Mouse (Mus musculus) forebrain, embryonic 10.5 days (tissue): Measurements from ENCODE around the gene Cldn18. TPM values are rescaled to one million over a fixed set of nuclear protein-coding genes. Genes with fewer than 3 reads are reported as not detected.

ENCODE experiments used
- DNase-seq: peaks from one replicate; pipeline ENCODE4 v3.0.0-alpha.2; 2017; ENCODE audit warnings: low spot score; ENCODE audit errors: extremely low spot score
- H3K27ac ChIP-seq: fragments of 300-500 bp; sonication (generic); 2 replicates; pipeline ENCODE4 v1.5.1; 2016; ENCODE audit warnings: mild to moderate bottlenecking
- H3K27me3 ChIP-seq: fragments of 300-500 bp; sonication (generic); 2 replicates; pipeline ENCODE4 v1.6.1; 2016; ENCODE audit warnings: mild to moderate bottlenecking; ENCODE audit not compliant: poor library complexity, severe bottlenecking
- H3K36me3 ChIP-seq: fragments of 300-500 bp; sonication (generic); replicated peaks from 2 replicates; pipeline ENCODE4 v1.6.1; 2016; ENCODE audit warnings: mild to moderate bottlenecking, moderate library complexity
- H3K4me1 ChIP-seq: fragments of 300-500 bp; sonication (generic); 2 replicates; pipeline ENCODE4 v1.6.1; 2016
- H3K4me3 ChIP-seq: fragments of 300-500 bp; sonication (generic); 2 replicates; pipeline ENCODE4 v1.5.1; 2016; ENCODE audit warnings: mild to moderate bottlenecking, moderate library complexity
- H3K9me3 ChIP-seq: fragments of 300-500 bp; sonication (generic); 2 replicates; pipeline ENCODE4 v1.6.1; 2016; ENCODE audit warnings: mild to moderate bottlenecking, moderate library complexity
- WGBS: fragments of 180-500 bp; shearing (Covaris S2); methylation state at CpG from one replicate; pipeline ENCODE4 v1.1.7; 2016; 5-methylcytosine and 5-hydroxymethylcytosine counted together
- polyA plus RNA-seq: library from polyadenylated mRNA; unstranded; fragments of >200 nt; fragmentation: Nextera tagmentation; extraction: Ambion mirVana; gene quantifications from 2 replicates; pipeline ENCODE4 v1.2.1, GENCODE M21; 2016

Cldn18 gene
- polyA plus RNA-seq = 0.16 TPM in 1 of 2 replicates, not detected in the other

DNA sequence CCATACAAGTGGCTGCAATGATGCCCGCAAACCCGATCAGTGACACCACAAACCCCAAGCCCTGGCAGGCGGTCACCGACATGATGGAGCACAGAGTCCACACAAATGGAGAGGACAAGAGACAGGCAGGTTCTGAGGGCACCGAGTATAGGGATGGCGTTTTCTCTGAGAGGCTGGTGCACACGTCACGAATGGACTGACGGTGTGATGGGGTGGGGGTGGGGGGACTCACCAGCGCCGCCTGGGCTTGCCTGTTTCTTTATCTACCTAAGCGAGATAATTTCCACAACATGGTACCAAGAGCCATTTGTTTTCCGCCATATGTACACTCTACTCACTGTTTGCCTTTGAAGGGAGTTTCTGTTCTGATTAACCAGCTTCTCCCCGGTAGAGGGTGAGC lies at the start of gene Cldn18:
Gene Cldn18, minus strand, starts transcription at position 134 of the 400 bp plus-strand sequence.
- no peak within 1 kb of the TSS for H3K4me3 ChIP-seq
- H3K27ac ChIP-seq = no peak within 1 kb of the TSS
- WGBS = 92% methylated on average over 14 of the region's 14 CpGs
- H3K9me3 ChIP-seq = no peaks in the 10 kb centered on the region
- no peak for DNase-seq
- no peaks in the 10 kb centered on the region for H3K36me3 ChIP-seq
- H3K4me1 ChIP-seq = no peaks in the 10 kb centered on the region
- H3K27me3 ChIP-seq = no peaks in the 10 kb centered on the region

- no peak for DNase-seq
- 69% methylated on average over 6 of the region's 6 CpGs for WGBS
- H3K36me3 ChIP-seq = no peaks in the 10 kb centered on the region
- H3K9me3 ChIP-seq = no peaks in the 10 kb centered on the region
- no peak overlapping the region for H3K27ac ChIP-seq
- no peak overlapping the region for H3K4me3 ChIP-seq
- no peaks in the 10 kb centered on the region for H3K4me1 ChIP-seq
- H3K27me3 ChIP-seq = peaks cover under 1% of the 10 kb centered on the region; the same call in 1 of the 2 replicates
Measured at GRCm38 (mm10) chr9:99763530-99763929, 46.5 kb upstream of the Cldn18 start.

- no peaks in the 10 kb centered on the region for H3K36me3 ChIP-seq
- H3K4me3 ChIP-seq = no peak overlapping the region
- H3K27ac ChIP-seq = no peak overlapping the region
- no peaks in the 10 kb centered on the region for H3K9me3 ChIP-seq
- H3K27me3 ChIP-seq = peaks cover 26% of the 10 kb centered on the region
- no peak for DNase-seq
- H3K4me1 ChIP-seq = peaks cover 14% of the 10 kb centered on the region
- 85% methylated on average over 4 of the region's 4 CpGs for WGBS
Measured at GRCm38 (mm10) chr9:99750272-99750671, 33.2 kb upstream of the Cldn18 start.

GRCm38 (mm10) chr9:99748279-99748678 lies 31.2 kb upstream of the Cldn18 start:
- peak overlapping the region; percentile 48; the same call in 1 of the 2 replicates for H3K27ac ChIP-seq
- H3K36me3 ChIP-seq = no peaks in the 10 kb centered on the region
- DNase-seq = no peak
- H3K4me1 ChIP-seq = peaks cover 27% of the 10 kb centered on the region
- WGBS = 81% methylated on average over 1 of the region's 1 CpGs
- H3K27me3 ChIP-seq = peaks cover 26% of the 10 kb centered on the region
- no peak overlapping the region for H3K4me3 ChIP-seq
- H3K9me3 ChIP-seq = no peaks in the 10 kb centered on the region

DNA sequence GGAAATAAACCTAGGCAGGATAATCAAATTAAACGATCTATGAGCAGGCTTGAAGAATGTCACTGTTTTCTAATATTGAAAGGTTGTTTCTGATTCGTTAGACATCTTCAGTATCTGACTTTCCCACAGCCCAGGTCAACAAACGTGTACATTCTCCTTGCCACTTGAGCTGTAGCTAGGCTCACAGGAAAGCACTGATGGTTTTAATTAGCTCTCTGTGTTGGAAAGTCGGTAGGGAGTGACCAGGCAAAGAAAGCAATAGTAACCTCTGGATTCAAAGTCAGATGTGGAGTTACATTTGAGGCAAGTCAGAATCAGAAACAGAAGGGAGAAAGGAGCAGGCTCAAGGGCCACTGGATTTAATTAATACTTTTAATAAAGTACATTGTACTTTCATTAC lies 30.7 kb upstream of the Cldn18 start:
- peaks cover 27% of the 10 kb centered on the region for H3K4me1 ChIP-seq
- no peaks in the 10 kb centered on the region; the same call in 1 of the 2 replicates for H3K9me3 ChIP-seq
- 41% methylated on average over 4 of the region's 4 CpGs for WGBS
- no peak overlapping the region for H3K4me3 ChIP-seq
- H3K27ac ChIP-seq = no peak overlapping the region
- H3K27me3 ChIP-seq = peaks cover 26% of the 10 kb centered on the region
- H3K36me3 ChIP-seq = no peaks in the 10 kb centered on the region
- DNase-seq = no peak

DNA sequence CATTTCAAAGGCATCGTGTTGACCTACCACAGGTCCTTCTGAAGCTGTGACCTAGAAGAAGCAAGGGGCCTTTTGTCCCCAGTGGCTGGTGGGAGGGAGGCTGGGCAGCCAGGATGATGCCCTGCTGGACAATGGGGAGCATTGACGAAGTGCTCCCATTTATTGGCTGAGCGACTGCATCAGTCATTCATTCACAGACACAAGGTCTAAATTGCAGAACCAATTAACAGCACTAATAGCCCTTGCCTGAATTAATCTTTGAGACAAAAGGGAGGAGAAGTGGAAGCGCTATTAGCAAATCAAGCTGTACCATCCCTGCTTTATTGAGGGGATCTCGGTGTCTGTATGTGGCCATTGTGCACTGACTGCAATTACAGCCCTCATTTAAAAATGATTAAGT lies 27.5 kb upstream of the Cldn18 start:
- H3K4me3 ChIP-seq = no peak overlapping the region
- H3K4me1 ChIP-seq = peaks cover 27% of the 10 kb centered on the region
- H3K9me3 ChIP-seq = no peaks in the 10 kb centered on the region; the same call in 1 of the 2 replicates
- no peak for DNase-seq
- WGBS = 47% methylated on average over 5 of the region's 5 CpGs
- H3K27ac ChIP-seq = no peak overlapping the region
- H3K36me3 ChIP-seq = no peaks in the 10 kb centered on the region
- H3K27me3 ChIP-seq = peaks cover 26% of the 10 kb centered on the region

GRCm38 (mm10) chr9:99729943-99730646 lies 13.0 kb upstream of the Cldn18 start:
- Histone ChIP-seq H3K27ac (0 out of 2 replicates have a peak overlapping the region, but pooled peaks have one; percentile 25), H3K4me3 (no peak overlapping the region), H3K9me3 (peaks cover 2% of the 10 kb centered on the region), H3K27me3 (peaks cover 7% of the 10 kb centered on the region; the same call in 1 of the 2 replicates), H3K36me3 (no peaks in the 10 kb centered on the region), H3K4me1 (peaks cover 11% of the 10 kb centered on the region)
- WGBS = 34% methylated on average over 15 of the region's 15 CpGs
- peak; percentile 84 for DNase-seq

- Histone ChIP-seq H3K9me3 (no peaks in the 10 kb centered on the region), H3K27ac (no peak overlapping the region), H3K4me1 (peaks cover 11% of the 10 kb centered on the region), H3K27me3 (peaks cover 7% of the 10 kb centered on the region; the same call in 1 of the 2 replicates), H3K36me3 (no peaks in the 10 kb centered on the region), H3K4me3 (no peak overlapping the region)
- 75% methylated on average over 11 of the region's 11 CpGs for WGBS
- no peak for DNase-seq
Measured at GRCm38 (mm10) chr9:99727819-99728218, 10.8 kb upstream of the Cldn18 start.

DNA sequence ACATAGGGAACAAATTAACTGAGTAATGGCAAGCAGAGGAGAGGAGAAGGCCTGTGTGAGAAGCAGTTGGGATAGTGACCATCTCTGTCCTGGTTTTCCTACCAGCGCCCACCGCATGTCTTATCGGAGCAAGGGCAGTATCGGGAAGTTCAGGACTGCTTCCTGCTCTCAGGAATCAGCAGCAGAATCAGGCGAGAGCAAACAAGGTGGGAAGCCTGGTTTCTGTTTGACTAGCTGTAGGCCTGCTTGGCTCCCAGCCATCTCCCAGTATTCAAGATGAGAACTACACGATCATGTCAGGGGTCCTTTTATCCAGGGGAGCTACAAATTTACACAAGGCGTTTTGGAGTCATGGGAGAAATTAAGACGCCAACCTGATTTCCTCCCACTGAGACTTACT lies 8.2 kb upstream of the Cldn18 start:
- no peak overlapping the region for H3K4me3 ChIP-seq
- no peak for DNase-seq
- H3K36me3 ChIP-seq = no peaks in the 10 kb centered on the region
- H3K4me1 ChIP-seq = peaks cover 6% of the 10 kb centered on the region
- no peaks in the 10 kb centered on the region for H3K9me3 ChIP-seq
- no peak overlapping the region for H3K27ac ChIP-seq
- H3K27me3 ChIP-seq = peaks cover 2% of the 10 kb centered on the region; the same call in 1 of the 2 replicates
- 90% methylated on average over 8 of the region's 8 CpGs for WGBS

- Histone ChIP-seq H3K27me3 (no peaks in the 10 kb centered on the region), H3K36me3 (no peaks in the 10 kb centered on the region), H3K27ac (no peak overlapping the region), H3K9me3 (no peaks in the 10 kb centered on the region), H3K4me3 (no peak overlapping the region), H3K4me1 (no peaks in the 10 kb centered on the region)
- WGBS = 60% methylated on average over 1 of the region's 1 CpGs
- no peak for DNase-seq
Measured at GRCm38 (mm10) chr9:99720011-99720410, 2.9 kb upstream of the Cldn18 start.

DNA sequence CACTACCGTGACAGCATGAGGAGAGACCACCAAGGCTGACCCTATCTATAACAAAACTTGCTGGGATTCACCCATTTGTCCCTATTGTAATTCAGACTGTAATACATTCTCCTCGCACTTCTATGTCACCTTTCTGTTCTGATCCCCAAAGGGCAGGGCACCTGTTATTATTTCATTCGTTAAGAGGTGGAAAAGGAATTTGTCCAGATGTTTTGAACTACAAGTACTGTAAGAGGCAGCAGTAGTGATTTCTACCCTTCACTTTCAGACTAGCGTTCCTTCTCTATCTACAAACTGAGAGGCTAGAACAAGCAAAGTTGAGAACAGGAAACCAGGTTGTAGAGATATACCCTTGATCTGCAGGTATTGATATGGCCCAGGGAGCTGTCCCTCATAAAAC lies 6.8 kb downstream of the Cldn18 start:
- Histone ChIP-seq H3K4me1 (no peaks in the 10 kb centered on the region), H3K9me3 (no peaks in the 10 kb centered on the region), H3K36me3 (no peaks in the 10 kb centered on the region), H3K27me3 (no peaks in the 10 kb centered on the region), H3K4me3 (no peak overlapping the region), H3K27ac (no peak overlapping the region)
- 92% methylated on average over 4 of the region's 4 CpGs for WGBS
- DNase-seq = no peak

DNA sequence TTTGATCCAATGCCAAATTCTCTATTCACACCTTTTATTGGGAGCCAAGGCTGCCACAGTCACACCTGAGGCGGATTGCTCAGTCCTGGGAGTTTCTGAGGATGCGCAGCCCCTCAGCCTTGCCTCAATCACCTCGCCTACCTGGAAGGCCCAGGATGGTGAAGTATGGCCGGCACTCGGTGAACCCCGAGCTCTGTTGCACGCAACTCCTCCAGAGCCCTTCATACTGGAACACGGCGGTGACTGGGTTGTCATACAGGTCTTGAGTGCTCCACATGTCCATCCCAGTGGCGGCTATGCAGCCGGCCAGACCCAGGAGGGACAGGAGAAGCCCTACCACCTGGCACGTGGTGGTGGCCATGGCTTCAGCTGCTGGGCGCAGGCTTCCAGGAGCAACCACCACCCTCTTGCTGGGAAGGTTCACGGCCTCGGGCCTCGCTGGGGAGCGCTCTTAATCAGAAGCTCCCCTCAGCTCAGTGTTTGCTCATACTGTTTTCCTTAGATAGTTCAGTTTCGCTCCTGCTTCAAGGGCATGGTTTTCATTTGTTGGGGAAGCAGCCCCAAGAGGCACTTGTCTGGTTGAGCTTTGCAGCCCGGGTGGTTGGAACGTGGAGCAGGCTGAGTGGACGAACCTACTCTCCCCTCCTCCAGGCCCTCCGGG lies 7.3 kb downstream of the Cldn18 start:
- H3K27ac ChIP-seq = no peak overlapping the region

More for the DNA sequence above, 7.3 kb downstream of the Cldn18 start:
- H3K9me3 ChIP-seq = no peaks in the 10 kb centered on the region
- 90% methylated on average over 22 of the region's 22 CpGs for WGBS
- H3K27me3 ChIP-seq = no peaks in the 10 kb centered on the region
- no peak for DNase-seq
- H3K4me1 ChIP-seq = no peaks in the 10 kb centered on the region
- no peak overlapping the region for H3K4me3 ChIP-seq
- H3K36me3 ChIP-seq = no peaks in the 10 kb centered on the region
